Mouse (Mus musculus) cerebellum, adult 2 months (tissue): ENCODE measurements around the gene H2afy2. TPM values are rescaled to one million over a fixed set of nuclear protein-coding genes. Genes with fewer than 3 reads are reported as not detected.

Experiments used
- DNase-seq, 2 experiments: peaks; one replicate each; pipeline ENCODE4 v3.0.0; 2021
- H3K27ac ChIP-seq: fragments of 200-500 bp; 2 replicates; pipeline ENCODE4 v1.5.1; 2012; ENCODE audit warnings: low read length, control low read depth, inconsistent platforms; ENCODE audit not compliant: insufficient read depth
- H3K27me3 ChIP-seq: fragments of 200-500 bp; 2 replicates; pipeline ENCODE4 v1.6.1; 2012; ENCODE audit warnings: inconsistent platforms, mild to moderate bottlenecking, low read length, moderate library complexity; ENCODE audit not compliant: control insufficient read depth, insufficient read depth
- H3K4me1 ChIP-seq: fragments of 200-500 bp; 2 replicates; pipeline ENCODE4 v1.6.1; 2011; ENCODE audit warnings: low read length; ENCODE audit not compliant: control insufficient read depth, insufficient read depth
- H3K4me3 ChIP-seq: fragments of 200-500 bp; replicated peaks from 2 replicates; pipeline ENCODE3; 2011; ENCODE audit warnings: mild to moderate bottlenecking, low read depth, low read length, control low read depth; ENCODE audit not compliant: insufficient read depth
- CTCF ChIP-seq: fragments of 200-500 bp; IDR thresholded peaks from 2 replicates; pipeline ENCODE4 v1.5.1; 2011; ENCODE audit warnings: low read depth, mild to moderate bottlenecking, control low read depth, low read length, moderate library complexity, borderline replicate concordance; ENCODE audit not compliant: insufficient read depth
- POLR2A ChIP-seq: fragments of 200-500 bp; IDR thresholded peaks from 2 replicates; pipeline ENCODE4 v1.6.1; 2011; ENCODE audit warnings: low read length, control low read depth, borderline replicate concordance; ENCODE audit not compliant: insufficient read depth
- WGBS: fragments of 180-500 bp; shearing (Covaris S2); methylation state at CpG from one replicate; pipeline ENCODE4 v1.1.7; 2018; 5-methylcytosine and 5-hydroxymethylcytosine counted together
- polyA plus RNA-seq: library from polyadenylated mRNA; depleted of rRNA; stranded (reverse); fragments of >200 nt; gene quantifications from 2 replicates; pipeline ENCODE4 v1.2.3, GENCODE M21; 2012

Gene H2afy2
- polyA plus RNA-seq, 1 experiment = 20.8 TPM

DNA sequence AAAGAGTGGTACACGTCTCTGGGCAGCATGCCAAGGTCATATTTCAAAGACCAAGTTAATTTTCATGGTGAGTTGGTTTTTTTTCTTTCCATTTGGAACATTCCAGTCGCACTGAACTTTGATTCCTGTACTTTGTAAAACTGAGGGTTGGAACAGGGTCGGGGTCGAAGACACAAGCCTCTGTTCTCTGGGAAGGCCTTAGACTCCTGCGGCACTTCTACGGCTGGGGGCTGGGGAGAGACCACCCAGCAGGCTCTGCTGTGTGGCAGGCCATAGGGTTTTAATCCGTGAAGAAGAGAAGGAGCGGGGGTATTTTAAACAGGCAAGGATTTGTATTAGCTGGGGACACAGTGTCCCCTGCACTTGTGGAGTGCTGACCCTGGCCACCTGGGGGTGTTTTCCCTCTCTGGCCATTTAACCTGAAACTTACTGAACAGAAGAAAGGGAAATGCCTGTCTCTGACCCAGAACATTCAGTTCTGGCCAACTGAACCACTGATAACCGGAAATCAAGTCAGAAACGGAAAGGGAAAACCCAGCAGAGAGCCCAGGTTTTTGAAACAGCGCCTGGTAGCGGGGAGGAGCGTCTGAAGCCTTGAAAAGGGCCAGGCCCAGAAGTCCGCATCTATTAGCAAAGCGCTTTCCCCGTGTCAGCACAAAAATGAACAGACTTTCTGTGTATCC lies 42.9 kb upstream of the H2afy2 start:
- TF ChIP-seq CTCF (no peak), POLR2A (no peak)
- 31% methylated on average over 16 of the region's 16 CpGs for WGBS
- no peaks in the 10 kb centered on the region for H3K4me1 ChIP-seq
- no peak overlapping the region for H3K27ac ChIP-seq
- DNase-seq = no peak
- H3K4me3 ChIP-seq = no peak overlapping the region
- no peaks in the 10 kb centered on the region for H3K27me3 ChIP-seq

DNA sequence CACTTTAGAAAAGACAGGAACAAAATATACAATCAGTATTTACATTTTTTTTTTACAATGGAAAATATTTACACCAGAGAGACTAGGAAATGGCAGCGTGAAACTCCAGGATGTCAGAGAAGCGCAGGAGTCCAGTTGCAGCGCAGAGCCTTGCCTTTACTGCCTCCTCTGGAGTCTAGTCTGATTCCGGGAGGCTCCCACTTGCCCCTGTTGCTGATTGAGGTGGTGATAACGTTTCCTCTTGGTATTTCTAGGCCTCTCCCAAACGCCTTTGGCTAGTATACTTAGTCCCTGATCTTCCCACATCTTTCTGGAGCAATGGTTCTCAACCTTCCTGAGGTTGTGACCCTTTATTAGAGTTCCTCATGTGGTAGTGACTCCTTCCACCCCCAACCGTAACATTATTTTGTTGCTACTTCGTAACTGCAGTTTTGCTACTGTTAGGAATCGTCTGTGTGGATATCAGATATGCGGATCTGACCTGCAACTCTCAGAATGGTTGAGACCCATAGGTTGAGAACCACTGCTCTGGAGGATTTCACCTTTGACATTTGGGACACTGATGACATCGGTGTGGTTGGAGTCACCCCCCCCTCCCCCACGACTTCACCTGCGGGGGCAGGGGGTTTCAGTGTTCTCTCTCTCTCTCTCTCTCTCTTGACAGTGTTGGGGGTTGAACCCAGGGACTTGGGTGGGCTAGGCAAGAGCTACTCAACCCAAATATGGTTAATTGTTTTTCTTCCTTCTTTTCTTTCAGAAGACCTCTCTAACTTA lies 42.2 kb upstream of the H2afy2 start:
- Histone ChIP-seq H3K27ac (no peak overlapping the region), H3K4me3 (no peak overlapping the region), H3K27me3 (no peaks in the 10 kb centered on the region), H3K4me1 (no peaks in the 10 kb centered on the region)
- TF ChIP-seq POLR2A (no peak), CTCF (no peak)
- 82% methylated on average over 13 of the region's 13 CpGs for WGBS
- DNase-seq = no peak

DNA sequence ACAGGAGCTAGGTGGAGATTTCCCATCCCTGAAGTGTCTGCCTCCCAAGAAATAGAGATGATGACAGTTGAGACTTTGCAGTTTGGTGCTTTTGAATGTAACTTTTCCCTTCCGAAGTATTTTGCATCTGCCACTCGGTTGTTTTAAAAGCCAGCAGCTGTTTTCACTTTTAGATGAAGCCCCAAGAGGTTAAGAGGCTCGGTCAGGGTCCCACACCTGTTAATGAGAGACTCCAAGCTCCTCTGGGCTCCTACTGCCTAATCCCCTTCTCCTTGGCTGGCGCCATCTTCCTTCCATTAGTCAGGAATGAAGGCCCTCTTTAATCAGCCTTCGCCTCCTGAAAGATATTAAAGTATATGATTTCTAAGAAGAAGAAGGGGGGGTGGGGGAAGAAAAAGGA lies 41.6 kb upstream of the H2afy2 start:
- Histone ChIP-seq H3K27me3 (no peaks in the 10 kb centered on the region), H3K4me1 (no peaks in the 10 kb centered on the region), H3K4me3 (no peak overlapping the region), H3K27ac (no peak overlapping the region)
- TF ChIP-seq CTCF = no peak
- TF ChIP-seq POLR2A = no peak
- DNase-seq = no peak
- 54% methylated on average over 5 of the region's 5 CpGs for WGBS

DNA sequence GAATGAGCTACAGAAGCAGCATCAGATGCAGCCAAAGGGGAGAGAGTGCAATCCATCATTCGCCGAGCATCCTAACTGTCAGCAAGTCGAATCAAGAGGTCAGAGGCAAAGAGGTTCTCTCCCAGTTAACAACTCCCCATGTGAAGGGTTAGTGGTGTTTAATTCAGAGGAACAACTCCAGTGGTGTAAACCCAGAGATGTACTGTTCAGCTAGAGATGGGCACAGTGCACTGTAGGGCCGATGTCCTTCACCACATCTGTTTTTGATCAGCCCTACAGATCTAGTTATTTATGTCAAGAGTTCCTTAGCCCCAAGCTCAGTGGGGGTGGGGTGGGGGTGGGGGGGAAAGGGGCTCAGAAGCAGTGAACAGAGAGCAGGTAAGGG lies 39.8 kb upstream of the H2afy2 start:
- H3K4me3 ChIP-seq = no peak overlapping the region
- no peak overlapping the region for H3K27ac ChIP-seq
- DNase-seq = no peak
- H3K27me3 ChIP-seq = no peaks in the 10 kb centered on the region
- TF ChIP-seq POLR2A = no peak
- no peak for TF ChIP-seq CTCF
- no peaks in the 10 kb centered on the region for H3K4me1 ChIP-seq
- 91% methylated on average over 4 of the region's 4 CpGs for WGBS

DNA sequence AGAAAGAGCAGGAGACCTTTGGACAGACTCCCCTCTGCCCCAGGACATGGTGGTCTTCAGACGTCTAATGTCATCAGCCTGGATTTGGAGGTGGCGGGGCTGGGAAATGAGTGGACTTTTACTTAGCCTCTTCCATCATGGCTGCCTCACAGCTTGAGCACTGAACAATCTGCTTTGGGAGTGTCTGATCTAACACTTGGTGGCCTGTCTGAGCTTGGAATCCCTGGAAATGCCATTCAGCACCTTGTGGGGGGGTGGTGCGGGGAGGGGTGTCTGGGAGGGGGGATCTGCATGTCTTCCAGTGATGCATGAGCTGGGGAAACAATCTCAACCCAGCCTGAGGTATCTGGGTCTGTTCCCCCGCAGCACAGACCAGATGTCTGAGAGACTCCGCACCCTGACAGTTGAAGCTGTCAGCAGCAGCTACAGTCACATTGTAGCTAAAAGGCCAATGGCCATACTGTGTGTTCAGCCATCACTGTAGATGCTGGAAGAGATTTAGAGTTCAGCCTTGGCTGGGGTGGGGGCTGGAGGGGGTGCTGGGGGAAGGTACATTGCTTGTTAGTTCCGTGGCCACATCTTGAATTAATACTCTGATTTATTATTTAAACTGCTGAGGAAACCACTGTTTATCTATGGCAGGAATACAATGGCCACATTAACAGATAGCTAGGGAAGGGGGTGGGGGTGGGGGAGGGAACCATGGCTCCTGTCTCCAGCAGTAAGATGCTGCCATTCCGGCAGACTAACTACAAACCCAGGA lies 39.2 kb upstream of the H2afy2 start:
- DNase-seq = no peak
- Histone ChIP-seq H3K4me3 (no peak overlapping the region), H3K27ac (no peak overlapping the region), H3K27me3 (no peaks in the 10 kb centered on the region), H3K4me1 (no peaks in the 10 kb centered on the region)
- WGBS = 70% methylated on average over 7 of the region's 7 CpGs
- TF ChIP-seq CTCF (no peak), POLR2A (no peak)

DNA sequence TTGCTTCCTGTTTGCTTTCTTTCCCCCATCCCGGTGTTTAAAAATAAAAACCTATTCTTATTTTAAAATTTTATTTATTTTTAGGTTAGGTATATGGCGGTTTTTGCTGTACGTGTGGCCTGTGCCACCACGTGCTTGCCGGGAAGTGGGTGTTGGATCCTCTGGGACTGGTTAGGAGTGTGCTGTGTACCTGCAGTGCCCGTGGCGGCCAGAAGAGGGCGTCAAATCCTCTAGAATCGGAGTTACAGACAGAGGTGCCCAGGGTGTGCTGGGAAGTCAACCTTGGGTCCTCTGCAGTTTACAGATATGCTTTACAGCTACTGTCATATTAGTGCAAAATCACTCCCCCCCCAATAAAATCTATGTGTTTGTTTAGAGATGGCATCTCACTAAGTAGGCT lies 36.1 kb upstream of the H2afy2 start:
- WGBS = 59% methylated on average over 9 of the region's 9 CpGs
- no peak overlapping the region for H3K4me3 ChIP-seq
- TF ChIP-seq CTCF (0 out of 2 replicates have a peak, but pooled peaks have one; percentile 24), POLR2A (no peak)

DNA sequence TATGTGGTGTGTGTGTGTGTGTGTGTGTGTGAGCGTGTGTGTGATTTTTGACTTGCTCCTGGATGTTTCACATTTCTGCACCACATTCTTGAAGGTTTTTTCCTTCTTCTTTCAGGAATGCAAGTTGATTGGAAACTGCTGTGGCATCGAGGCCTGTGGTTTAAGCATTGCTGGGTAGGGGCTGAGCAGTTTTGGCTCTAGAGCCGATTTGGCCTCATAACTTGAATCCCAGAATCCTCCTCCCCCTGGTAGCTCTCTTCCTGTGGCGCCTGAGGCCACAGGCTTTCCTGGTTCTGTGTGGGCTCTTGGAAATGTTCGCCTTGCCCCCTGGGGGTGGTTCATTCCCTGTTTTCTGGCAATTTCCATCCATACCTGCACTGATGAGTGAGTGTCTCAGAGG lies 28.0 kb upstream of the H2afy2 start:
- 64% methylated on average over 5 of the region's 5 CpGs for WGBS
- no peak overlapping the region for H3K4me3 ChIP-seq
- DNase-seq = no peak
- H3K27ac ChIP-seq = no peak overlapping the region
- H3K4me1 ChIP-seq = no peaks in the 10 kb centered on the region
- no peak for TF ChIP-seq POLR2A
- no peak for TF ChIP-seq CTCF
- H3K27me3 ChIP-seq = no peaks in the 10 kb centered on the region

More for the DNA sequence above, 36.1 kb upstream of the H2afy2 start:
- no peak for DNase-seq
- H3K4me1 ChIP-seq = no peaks in the 10 kb centered on the region
- H3K27me3 ChIP-seq = no peaks in the 10 kb centered on the region
- H3K27ac ChIP-seq = no peak overlapping the region
